9 mouse cellular contexts compared by ENCODE assay signal in genomic region chr2:33253572-33254190, GRCm38 (mm10). TPM values are rescaled to one million over a fixed set of nuclear protein-coding genes. Genes with fewer than 3 reads are reported as not detected.
DNase-seq lines count a peak whose midpoint lies in the region; ATAC-seq lines count a peak whose summit lies in the region.
"Had no signal": no experiment of that assay in that cellular context is flagged by ENCODE, and none has a peak within 500 bp of the region (broad histone marks: within the 10 kb centered on the region; RNA-seq: fewer than 3 reads in every experiment).

No protein-coding gene starts in this region.

- H3K4me3 ChIP-seq in hindbrain, embryonic 15.5 days, result no peak overlapping the region
- H3K4me3 ChIP-seq in hindbrain, embryonic 10.5 days, result no peak overlapping the region
- H3K4me3 ChIP-seq in heart, embryonic 14.5 days (ENCODE audit: control insufficient read depth in 1 of 2, insufficient read depth in 1 of 2, low read depth in 1 of 2, low read length in 2 of 2), result no peak overlapping the region

- 0 out of 2 replicates have a peak overlapping the region, but pooled peaks have one; percentile 8 for H3K27ac ChIP-seq in hindbrain, embryonic 15.5 days (replicated peaks)
- H3K27ac ChIP-seq in hindbrain, embryonic 10.5 days, result no peak overlapping the region
- peak overlapping the region; percentile 86 to 90 for H3K27ac ChIP-seq in heart, embryonic 14.5 days (replicated peaks in 1 of 2; ENCODE audit: control insufficient read depth in 1 of 2, insufficient read depth in 1 of 2, low read depth in 2 of 2, low read length in 2 of 2)

- DNase-seq in hindbrain, embryonic 10.5 days (ENCODE audit: low spot score), result no peak
- peak; percentile 31 for DNase-seq in NIH3T3 (ENCODE audit: low read depth)
- DNase-seq in kidney, postnatal 25 days, result peak; percentile 72 to 87
- DNase-seq in urinary bladder, postnatal 36 days (ENCODE audit: low spot score in 2 of 2), result no peak
- no peak for DNase-seq in left cerebral cortex, adult 8-10 months (ENCODE audit: low spot score in 2 of 2)
- no peak for DNase-seq in lung, adult 18-20 months
- DNase-seq: layer of hippocampus, postnatal 36 days had no signal

- WGBS in hindbrain, embryonic 15.5 days, result 63% methylated on average over 4 of the region's 4 CpGs
- 87% methylated on average over 4 of the region's 4 CpGs for WGBS in hindbrain, embryonic 10.5 days
- 16% methylated on average over 4 of the region's 4 CpGs for WGBS in heart, embryonic 14.5 days

- H3K9me3 ChIP-seq in hindbrain, embryonic 15.5 days, result no peaks in the 10 kb centered on the region
- H3K9me3 ChIP-seq in hindbrain, embryonic 10.5 days, result no peaks in the 10 kb centered on the region
- H3K9me3 ChIP-seq in heart, embryonic 14.5 days (ENCODE audit: control insufficient read depth, low read length), result no peaks in the 10 kb centered on the region

- no peak for ATAC-seq in hindbrain, embryonic 15.5 days (ENCODE audit: low FRiP score, low read depth)
- peak; percentile 37; the same call in 1 of the 2 replicates for ATAC-seq in heart, embryonic 14.5 days (ENCODE audit: insufficient number of reproducible peaks, insufficient read depth, low FRiP score, low read depth)

- H3K36me3 ChIP-seq in hindbrain, embryonic 15.5 days, result no peaks in the 10 kb centered on the region
- peaks cover 3% of the 10 kb centered on the region; the same call in 1 of the 2 replicates for H3K36me3 ChIP-seq in hindbrain, embryonic 10.5 days
- H3K36me3 ChIP-seq in heart, embryonic 14.5 days (ENCODE audit: control insufficient read depth, insufficient read depth, low read length), result no peaks in the 10 kb centered on the region

- no peak overlapping the region for H3K9ac ChIP-seq in hindbrain, embryonic 15.5 days
- H3K9ac ChIP-seq in heart, embryonic 14.5 days (ENCODE audit: low read length), result peak overlapping the region; percentile 56

- H3K4me2 ChIP-seq in hindbrain, embryonic 15.5 days, result no peak overlapping the region
- H3K4me2 ChIP-seq in heart, embryonic 14.5 days (ENCODE audit: low read length), result peak overlapping the region; percentile 41

- H3K27me3 ChIP-seq in hindbrain, embryonic 15.5 days, result no peaks in the 10 kb centered on the region
- H3K27me3 ChIP-seq in hindbrain, embryonic 10.5 days (ENCODE audit: insufficient read depth, poor library complexity, severe bottlenecking), result no peaks in the 10 kb centered on the region
- no peaks in the 10 kb centered on the region for H3K27me3 ChIP-seq in heart, embryonic 14.5 days (ENCODE audit: control insufficient read depth, insufficient read depth, low read length)

- peaks cover 14% of the 10 kb centered on the region for H3K4me1 ChIP-seq in hindbrain, embryonic 15.5 days (replicated peaks)
- H3K4me1 ChIP-seq in hindbrain, embryonic 10.5 days (replicated peaks), result peaks cover 26% of the 10 kb centered on the region
- peaks cover 61 to 69% of the 10 kb centered on the region in 2 experiments for H3K4me1 ChIP-seq in heart, embryonic 14.5 days (ENCODE audit: control insufficient read depth in 2 of 2, insufficient read depth in 2 of 2, low read length in 2 of 2)

RNA-seq across cellular contexts. Expression of gene Angptl2, which starts 37.8 kb away (rescaled TPM):
- 18.4 and 18.5 TPM in 2 replicates for polyA plus RNA-seq in hindbrain, embryonic 15.5 days (2015; fragmentation: Nextera tagmentation; extraction: Ambion mirVana)
- polyA plus RNA-seq in hindbrain, embryonic 10.5 days (2016; fragmentation: Nextera tagmentation; extraction: Ambion mirVana), result 26.0 and 26.7 TPM in 2 replicates
- 51.4 and 58.2 TPM in 2 replicates for polyA plus RNA-seq in heart, embryonic 14.5 days (2014; fragmentation: Nextera tagmentation; extraction: Ambion mirVana)
- 1 to 10 TPM; 4.0 to 4.7 (median 4.3) TPM for total RNA-seq in left cerebral cortex, adult 8-10 months (2022)

Comparison
In these comparisons a context has a peak if more than half of its experiments do, and no peak if none do; other contexts are left out.
1. DNase-seq: peak in NIH3T3 (single experiment) and kidney, postnatal 25 days (2 of 2); none in hindbrain, embryonic 10.5 days (single experiment), urinary bladder, postnatal 36 days (0 of 2), left cerebral cortex, adult 8-10 months (0 of 2) and lung, adult 18-20 months (0 of 2).